Mouse (Mus musculus): ENCODE data around the gene Hcfc1r1. TPM values are rescaled to one million over a fixed set of nuclear protein-coding genes. Genes with fewer than 3 reads are reported as not detected.

The Hcfc1r1 gene
- polyA plus RNA-seq, 2 experiments from 2014 or later, result 62.9 to 71.5 TPM

GRCm38 (mm10) chr17:23675564-23676281 lies 2.3 kb downstream of the Hcfc1r1 start:
- no peak for ATAC-seq

GRCm38 (mm10) chr17:23676473-23677031 lies 3.2 kb downstream of the Hcfc1r1 start:
- no peak for ATAC-seq

- ATAC-seq, result peak; percentile 59
Measured at GRCm38 (mm10) chr17:23677236-23677679, 3.9 kb downstream of the Hcfc1r1 start, which contains the start of gene Tnfrsf12a. Gene Tnfrsf12a, minus strand, starts transcription at chr17:23677468.

- no peak for ATAC-seq
Measured at GRCm38 (mm10) chr17:23679127-23679835, 5.9 kb downstream of the Hcfc1r1 start, which contains the start of gene Cldn6. Gene Cldn6, plus strand, starts transcription at chr17:23679249.

GRCm38 (mm10) chr17:23680336-23680735 lies 6.9 kb downstream of the Hcfc1r1 start:
- ATAC-seq, result no peak

- ATAC-seq, result no peak
Measured at GRCm38 (mm10) chr17:23681086-23681485, 7.7 kb downstream of the Hcfc1r1 start.

- no peak for ATAC-seq
Measured at GRCm38 (mm10) chr17:23682092-23682491, 8.7 kb downstream of the Hcfc1r1 start.

GRCm38 (mm10) chr17:23682530-23682929 lies 9.1 kb downstream of the Hcfc1r1 start:
- ATAC-seq, result no peak

GRCm38 (mm10) chr17:23683226-23683625 lies 9.8 kb downstream of the Hcfc1r1 start:
- ATAC-seq, result no peak

- ATAC-seq, result no peak
Measured at GRCm38 (mm10) chr17:23683856-23684672, 10.7 kb downstream of the Hcfc1r1 start, which contains the start of gene Cldn9. Gene Cldn9, minus strand, starts transcription at chr17:23684026.

GRCm38 (mm10) chr17:23694491-23694890 lies 21.1 kb downstream of the Hcfc1r1 start:
- ATAC-seq, result no peak

GRCm38 (mm10) chr17:23695801-23696200 lies 22.4 kb downstream of the Hcfc1r1 start:
- ATAC-seq, result no peak

- ATAC-seq, result no peak
Measured at GRCm38 (mm10) chr17:23699131-23700077, 26.0 kb downstream of the Hcfc1r1 start.

GRCm38 (mm10) chr17:23700079-23700478 lies 26.7 kb downstream of the Hcfc1r1 start:
- peak; percentile 98 for ATAC-seq

- ATAC-seq, result no peak
Measured at GRCm38 (mm10) chr17:23703301-23703700, 29.9 kb downstream of the Hcfc1r1 start.

GRCm38 (mm10) chr17:23704741-23705140 lies 31.3 kb downstream of the Hcfc1r1 start:
- ATAC-seq, result no peak

GRCm38 (mm10) chr17:23705525-23706104 lies 32.2 kb downstream of the Hcfc1r1 start:
- no peak for ATAC-seq

GRCm38 (mm10) chr17:23706212-23706611 lies 32.8 kb downstream of the Hcfc1r1 start:
- peak; percentile 69 for ATAC-seq

GRCm38 (mm10) chr17:23717003-23717402 lies 43.6 kb downstream of the Hcfc1r1 start:
- ATAC-seq, result no peak

- no peak for ATAC-seq
Measured at GRCm38 (mm10) chr17:23719455-23719854, 46.1 kb downstream of the Hcfc1r1 start.

GRCm38 (mm10) chr17:23721886-23722285 lies 48.5 kb downstream of the Hcfc1r1 start:
- ATAC-seq, result no peak

Measured in activated CD4-positive, CD25-positive, alpha-beta regulatory T cell, adult 4 months (primary cell).